Mouse (Mus musculus) embryonic facial prominence, embryonic 14.5 days (tissue): ENCODE results near the gene Pfdn5. TPM values are rescaled to one million over a fixed set of nuclear protein-coding genes. Genes with fewer than 3 reads are reported as not detected.

Source experiments
- ATAC-seq: fragments of 200-750 bp; cut with Nextera tagmentation; 2 replicates; pipeline ENCODE4 v1.8.0; 2017; ENCODE audit warnings: low read depth, moderate number of reproducible peaks, moderate TSS enrichment
- DNase-seq: peaks from one replicate; pipeline ENCODE4 v3.0.0-alpha.2; 2015; ENCODE audit warnings: low spot score
- H3K27ac ChIP-seq: fragments of 300-500 bp; sonication (generic); replicated peaks from 2 replicates; pipeline ENCODE4 v1.5.1; 2014; ENCODE audit warnings: low read depth, mild to moderate bottlenecking, low read length, moderate library complexity
- H3K27me3 ChIP-seq: fragments of 300-500 bp; sonication (generic); replicated peaks from 2 replicates; pipeline ENCODE4 v1.6.1; 2014; ENCODE audit warnings: low read length; ENCODE audit not compliant: control insufficient read depth, insufficient read depth
- H3K36me3 ChIP-seq: fragments of 300-500 bp; sonication (generic); 2 replicates; pipeline ENCODE4 v1.6.1; 2014; ENCODE audit warnings: low read length, mixed read lengths; ENCODE audit not compliant: control insufficient read depth, insufficient read depth
- H3K4me1 ChIP-seq: fragments of 300-500 bp; sonication (generic); 2 replicates; pipeline ENCODE4 v1.6.1; 2014; ENCODE audit warnings: antibody characterized with exemption, low read length; ENCODE audit not compliant: control insufficient read depth, insufficient read depth
- H3K4me2 ChIP-seq: fragments of 300-500 bp; sonication (generic); 2 replicates; pipeline ENCODE4 v1.6.1; 2014; ENCODE audit warnings: low read depth, mild to moderate bottlenecking, low read length, moderate library complexity, mixed read lengths
- H3K4me3 ChIP-seq: fragments of 300-500 bp; sonication (generic); 2 replicates; pipeline ENCODE4 v1.5.1; 2014; ENCODE audit warnings: low read depth, mild to moderate bottlenecking, low read length
- H3K9ac ChIP-seq: fragments of 300-500 bp; sonication (generic); 2 replicates; pipeline ENCODE4 v1.6.1; 2014; ENCODE audit warnings: low read depth, mild to moderate bottlenecking, low read length, moderate library complexity, mixed read lengths
- H3K9me3 ChIP-seq: fragments of 300-500 bp; sonication (generic); 2 replicates; pipeline ENCODE4 v1.6.1; 2016; ENCODE audit warnings: low read length; ENCODE audit not compliant: control insufficient read depth
- WGBS: fragments of 180-500 bp; shearing (Covaris S2); extraction: QIAGEN DNeasy Blood & Tissue Kit; methylation state at CpG from one replicate; pipeline ENCODE4 v1.1.7; 2014; 5-methylcytosine and 5-hydroxymethylcytosine counted together
- polyA plus RNA-seq: library from polyadenylated mRNA; unstranded; fragments of >200 nt; fragmentation: Nextera tagmentation; extraction: Ambion mirVana; gene quantifications from 2 replicates; pipeline ENCODE4 v1.2.1, GENCODE M21; 2014

The Pfdn5 gene
- polyA plus RNA-seq, 1 experiment from 2014 or later = 478 TPM

- peak within 1 kb of the TSS; percentile 21; the same call in 1 of the 2 replicates for H3K27ac ChIP-seq
- peak within 1 kb of the TSS; percentile 94 for H3K4me2 ChIP-seq
- H3K27me3 ChIP-seq = no peaks in the 10 kb centered on the region
- H3K4me1 ChIP-seq = peaks cover 9% of the 10 kb centered on the region
- H3K9me3 ChIP-seq = no peaks in the 10 kb centered on the region
- 6% methylated on average over 25 of the region's 25 CpGs for WGBS
- DNase-seq (peak; percentile 97), ATAC-seq (peak; percentile 99)
- H3K4me3 ChIP-seq = peak within 1 kb of the TSS; percentile 77
- peaks cover 28% of the 10 kb centered on the region for H3K36me3 ChIP-seq
- peak within 1 kb of the TSS; percentile 64 for H3K9ac ChIP-seq
Measured at GRCm38 (mm10) chr15:102295633-102296367, 30.1 kb upstream of the Pfdn5 start, which contains the start of gene Espl1. Gene Espl1, plus strand, starts transcription at chr15:102296266.

- no peak for ATAC-seq
- peaks cover 9% of the 10 kb centered on the region for H3K4me1 ChIP-seq
- H3K9me3 ChIP-seq = no peaks in the 10 kb centered on the region
- WGBS = 4% methylated on average over 22 of the region's 24 CpGs
- no peak for DNase-seq
- peaks cover 35% of the 10 kb centered on the region for H3K36me3 ChIP-seq
- peak overlapping the region; percentile 77 for H3K4me3 ChIP-seq
- peak overlapping the region; percentile 94 for H3K4me2 ChIP-seq
- no peaks in the 10 kb centered on the region for H3K27me3 ChIP-seq
- H3K9ac ChIP-seq = peak overlapping the region; percentile 64
- H3K27ac ChIP-seq = 0 out of 2 replicates have a peak overlapping the region, but pooled peaks have one; percentile 21
Measured at GRCm38 (mm10) chr15:102296368-102297006, 29.4 kb upstream of the Pfdn5 start.

GRCm38 (mm10) chr15:102302542-102302941 is 23.4 kb upstream of the Pfdn5 start:
- ATAC-seq = no peak
- peaks cover 84% of the 10 kb centered on the region for H3K36me3 ChIP-seq

GRCm38 (mm10) chr15:102308717-102309116 is 17.2 kb upstream of the Pfdn5 start:
- no peak overlapping the region for H3K9ac ChIP-seq
- DNase-seq (no peak), ATAC-seq (no peak)
- H3K4me3 ChIP-seq = no peak overlapping the region
- no peaks in the 10 kb centered on the region for H3K9me3 ChIP-seq
- H3K27ac ChIP-seq = no peak overlapping the region
- H3K36me3 ChIP-seq = peaks cover 76% of the 10 kb centered on the region
- no peak overlapping the region for H3K4me2 ChIP-seq
- H3K4me1 ChIP-seq = no peaks in the 10 kb centered on the region
- WGBS = 78% methylated on average over 9 of the region's 9 CpGs
- no peaks in the 10 kb centered on the region for H3K27me3 ChIP-seq

More at GRCm38 (mm10) chr15:102302542-102302941, 23.4 kb upstream of the Pfdn5 start:
- Histone ChIP-seq H3K4me3 (no peak overlapping the region), H3K27me3 (no peaks in the 10 kb centered on the region), H3K4me1 (no peaks in the 10 kb centered on the region), H3K9me3 (no peaks in the 10 kb centered on the region), H3K4me2 (no peak overlapping the region), H3K9ac (no peak overlapping the region), H3K27ac (no peak overlapping the region)
- no peak for DNase-seq
- WGBS = 88% methylated on average over 6 of the region's 6 CpGs

- 74% methylated on average over 10 of the region's 10 CpGs for WGBS
- DNase-seq = no peak
- Histone ChIP-seq H3K9me3 (no peaks in the 10 kb centered on the region), H3K4me3 (no peak overlapping the region), H3K4me1 (no peaks in the 10 kb centered on the region), H3K27me3 (no peaks in the 10 kb centered on the region), H3K4me2 (no peak overlapping the region), H3K36me3 (peaks cover 74% of the 10 kb centered on the region), H3K27ac (no peak overlapping the region), H3K9ac (no peak overlapping the region)
- ATAC-seq = no peak
Measured at GRCm38 (mm10) chr15:102310074-102310845, 15.7 kb upstream of the Pfdn5 start.

- DNase-seq (no peak), ATAC-seq (no peak)
- Histone ChIP-seq H3K27ac (no peak overlapping the region), H3K9ac (no peak overlapping the region), H3K4me2 (no peak overlapping the region), H3K4me3 (no peak overlapping the region), H3K27me3 (no peaks in the 10 kb centered on the region), H3K4me1 (no peaks in the 10 kb centered on the region), H3K9me3 (no peaks in the 10 kb centered on the region), H3K36me3 (peaks cover 74% of the 10 kb centered on the region)
Measured at GRCm38 (mm10) chr15:102311489-102311888, 14.4 kb upstream of the Pfdn5 start.

GRCm38 (mm10) chr15:102315292-102315691 is 10.6 kb upstream of the Pfdn5 start:
- WGBS = 93% methylated on average over 8 of the region's 8 CpGs
- DNase-seq = no peak
- Histone ChIP-seq H3K27me3 (no peaks in the 10 kb centered on the region), H3K27ac (no peak overlapping the region), H3K9ac (no peak overlapping the region), H3K4me3 (no peak overlapping the region), H3K36me3 (peaks cover 80% of the 10 kb centered on the region), H3K9me3 (no peaks in the 10 kb centered on the region), H3K4me1 (no peaks in the 10 kb centered on the region), H3K4me2 (no peak overlapping the region)
- no peak for ATAC-seq

GRCm38 (mm10) chr15:102316263-102316662 is 9.7 kb upstream of the Pfdn5 start:
- 92% methylated on average over 6 of the region's 6 CpGs for WGBS
- Histone ChIP-seq H3K4me3 (no peak overlapping the region), H3K4me1 (no peaks in the 10 kb centered on the region), H3K9me3 (no peaks in the 10 kb centered on the region), H3K27me3 (no peaks in the 10 kb centered on the region), H3K27ac (no peak overlapping the region), H3K9ac (no peak overlapping the region), H3K36me3 (peaks cover 84% of the 10 kb centered on the region), H3K4me2 (no peak overlapping the region)
- DNase-seq (peak; percentile 61), ATAC-seq (no peak)
